Mouse (Mus musculus) T-helper 2 cell (primary cell): ENCODE measurements at regions not wholly inside any gene's neighbourhood (a gene's known extent, or its start where the extent isn't known, plus 50 kb on each side); places are given as distances from the start of the nearest gene placed in this dataset.
"Not testable (repeated sequence)": the region's sequence is repeated elsewhere in the genome, so short reads cannot be mapped to it uniquely, and the experiment has no call there.

Experiments
- in situ Hi-C: fragments of 300-600 bp; cut with MboI, MseI; formaldehyde crosslinking; loops from one replicate; pipeline ENCODE4 v1.15.1; 2025; ENCODE audit warnings: high pct_unique_total_duplicates

GRCm38 (mm10) chr17:10150403-10150689, 169.3 kb downstream of the Qk start:
- in situ Hi-C loops = not testable (repeated sequence)

GRCm38 (mm10) chr17:10149682-10150402, 169.8 kb downstream of the Qk start:
- in situ Hi-C loops = no loop called here

- in situ Hi-C loops = no loop called here
Observed at GRCm38 (mm10) chr17:10147106-10147505, 172.5 kb downstream of the Qk start.

DNA sequence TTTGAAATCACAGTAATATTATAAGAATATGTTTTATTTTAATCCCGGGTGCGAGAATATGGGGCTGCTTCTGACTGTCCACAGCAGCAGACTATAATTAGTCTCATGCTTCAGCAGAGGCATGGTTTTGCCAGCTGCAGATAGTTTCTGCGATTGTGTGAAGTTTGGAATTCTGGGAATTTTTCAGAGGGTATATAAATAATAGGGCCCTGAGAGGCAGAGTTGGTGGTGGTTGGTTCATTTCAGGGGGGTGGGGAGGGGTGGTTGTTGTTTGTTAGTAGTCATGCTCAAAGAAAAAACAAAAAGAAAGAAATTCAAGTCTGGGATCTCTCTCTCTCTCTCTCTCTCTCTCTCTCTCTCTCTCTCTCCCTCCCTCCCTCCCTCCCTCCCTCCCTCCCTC, 173.1 kb downstream of the Qk start:
- in situ Hi-C loops = no loop called here

DNA sequence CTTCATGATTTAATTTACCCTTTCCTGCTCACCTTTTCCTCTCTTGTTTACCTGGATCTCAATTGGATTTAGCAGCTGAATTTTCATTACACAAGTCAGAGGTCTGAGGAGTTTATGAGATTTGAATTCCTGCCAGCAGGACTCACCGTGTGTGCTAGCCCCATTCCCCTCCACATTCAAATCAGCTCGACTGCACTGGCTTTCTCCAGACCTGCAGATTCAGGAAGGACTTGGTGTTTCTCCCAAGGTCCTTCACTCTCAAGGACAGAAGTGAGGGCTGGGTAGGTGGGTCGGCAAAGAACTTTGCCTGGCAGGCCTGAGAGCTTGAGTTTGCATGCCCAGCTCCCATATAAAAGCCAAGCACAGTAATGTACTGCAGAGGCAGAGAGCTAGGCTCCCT, 180.8 kb downstream of the Qk start:
- in situ Hi-C loops = no loop called here

- in situ Hi-C loops = no loop called here
Observed at GRCm38 (mm10) chr17:10138374-10138773, 181.3 kb downstream of the Qk start.

DNA sequence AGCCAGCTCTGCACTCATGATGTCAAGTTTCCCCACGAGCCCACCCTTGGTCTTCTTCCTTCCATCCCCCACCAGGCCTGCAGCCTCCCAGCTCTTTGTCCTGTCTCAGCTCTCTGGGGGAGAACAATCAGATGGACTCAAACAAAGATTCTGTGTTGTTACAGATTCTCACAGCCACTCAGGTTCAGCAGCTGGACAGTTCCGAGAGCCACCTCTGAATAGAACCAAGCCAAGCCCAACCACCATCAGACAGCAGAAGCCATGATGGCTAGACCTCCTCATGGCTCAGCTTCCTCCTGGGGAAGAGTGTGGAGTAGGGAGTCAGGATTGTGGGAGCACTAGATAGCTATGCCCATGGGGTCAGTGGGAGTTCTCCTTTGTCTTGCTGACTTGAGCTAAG, 184.5 kb downstream of the Qk start:
- in situ Hi-C loops = no loop called here

DNA sequence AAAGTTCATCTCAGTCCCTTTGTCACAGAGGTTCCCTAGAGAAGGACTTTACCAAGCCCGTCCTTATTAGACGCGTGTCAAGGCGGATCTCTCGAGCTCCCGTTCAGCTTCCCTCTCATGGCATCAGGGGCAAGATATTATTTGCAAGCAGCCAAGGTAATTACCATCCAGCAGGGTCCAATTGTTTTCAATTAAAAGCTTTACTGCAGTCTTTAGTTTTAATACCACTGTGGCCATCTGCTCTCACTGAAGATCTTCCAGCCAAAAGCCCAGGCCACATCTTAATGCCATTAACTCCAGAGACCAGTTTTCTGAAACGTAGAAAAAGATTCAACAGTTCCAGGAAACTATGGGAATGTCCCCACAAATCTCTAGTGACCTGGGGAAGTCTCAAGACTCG, 191.1 kb downstream of the Qk start:
- in situ Hi-C loops = no loop called here

DNA sequence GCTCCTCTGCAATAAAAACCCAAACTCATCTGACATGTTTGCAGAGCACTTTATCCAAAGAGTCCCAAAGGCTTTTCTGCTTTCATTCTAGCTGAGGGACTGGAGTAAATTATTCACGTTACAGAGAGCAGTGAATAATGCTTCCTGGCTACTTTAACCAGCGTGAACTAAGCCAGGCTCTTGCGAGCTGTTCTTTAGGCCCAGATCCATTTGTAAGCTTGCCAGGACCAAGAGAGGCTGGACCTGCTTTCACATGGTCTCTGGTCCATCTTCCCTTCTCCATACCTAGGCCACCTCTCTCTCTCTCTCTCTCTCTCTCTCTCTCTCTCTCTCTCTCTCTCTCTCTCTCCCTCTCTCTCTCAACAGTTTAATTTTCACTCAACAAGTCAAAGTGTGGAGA, 197.2 kb downstream of the Qk start:
- in situ Hi-C loops = no loop called here

DNA sequence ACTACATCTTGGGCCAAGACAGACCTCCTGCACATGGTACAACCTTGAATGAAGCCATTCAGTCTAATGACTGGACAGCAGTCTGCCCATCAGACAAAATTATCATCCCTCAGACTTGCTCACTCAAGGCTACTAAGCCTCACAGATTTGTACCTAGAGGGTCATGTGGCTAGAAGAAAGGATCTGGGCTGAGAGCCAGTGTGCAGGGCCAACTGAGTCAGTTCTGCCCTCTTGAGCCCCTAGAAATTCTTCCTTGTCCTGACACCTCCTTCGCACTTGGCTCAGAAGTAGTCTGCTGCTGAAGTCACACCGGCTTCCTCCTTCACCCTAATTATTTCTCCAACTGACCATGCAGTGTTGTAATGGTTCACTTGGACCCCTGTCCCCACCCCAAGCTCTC, 207.5 kb downstream of the Qk start:
- in situ Hi-C loops = no loop called here

GRCm38 (mm10) chr17:10110375-10110675, 209.3 kb downstream of the Qk start:
- in situ Hi-C loops = no loop called here

DNA sequence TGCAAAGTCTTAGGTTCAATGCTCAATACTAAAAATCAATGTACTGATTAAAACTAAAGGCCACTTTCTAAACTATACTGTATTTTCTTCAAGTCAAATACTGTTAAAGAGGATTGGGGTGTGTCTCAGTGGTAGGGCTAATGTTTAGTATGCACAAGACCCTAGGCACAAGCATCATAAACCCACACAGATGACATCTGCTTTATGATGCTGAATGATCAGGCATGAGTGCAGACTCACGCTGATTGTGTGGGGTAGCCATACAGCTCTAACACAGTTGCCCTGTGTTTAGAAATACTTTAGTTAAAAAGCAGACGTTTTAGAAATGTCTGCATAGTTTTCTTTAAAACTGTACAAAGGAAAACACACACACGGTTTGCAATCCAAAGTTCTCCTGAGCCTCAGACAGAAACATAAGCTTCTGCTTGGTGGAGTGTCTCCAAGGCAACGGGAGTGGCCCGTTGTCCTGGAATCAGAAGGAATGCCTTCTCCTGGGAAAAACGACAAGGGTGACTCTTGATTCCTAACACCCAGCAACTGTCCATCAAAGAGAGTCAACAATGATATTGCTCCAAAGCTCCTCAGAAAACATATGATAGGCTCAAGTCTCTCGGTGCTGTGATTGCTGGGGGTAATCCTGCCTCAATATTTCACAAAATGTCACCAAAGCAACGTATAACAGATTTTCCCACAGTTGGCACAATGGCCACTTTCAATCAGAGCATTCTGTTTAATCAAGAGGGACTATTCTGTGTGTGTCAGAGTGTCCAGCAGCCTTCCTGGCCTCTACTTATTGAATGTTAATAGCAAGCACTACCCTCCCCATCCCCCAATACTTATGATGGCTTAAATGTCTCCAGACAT, 209.9 kb downstream of the Qk start:
- in situ Hi-C loops = no loop called here

GRCm38 (mm10) chr17:10105299-10105698, 214.4 kb downstream of the Qk start:
- in situ Hi-C loops = no loop called here

GRCm38 (mm10) chr17:10098199-10098598, 221.5 kb downstream of the Qk start:
- in situ Hi-C loops = no loop called here

GRCm38 (mm10) chr17:10097691-10098090, 222.0 kb downstream of the Qk start:
- in situ Hi-C loops = no loop called here

- in situ Hi-C loops = no loop called here
Observed at GRCm38 (mm10) chr17:10095841-10096301, 223.8 kb downstream of the Qk start.

- in situ Hi-C loops = no loop called here
Observed at GRCm38 (mm10) chr17:10094108-10094521, 225.5 kb downstream of the Qk start.

- in situ Hi-C loops = no loop called here
Observed at GRCm38 (mm10) chr17:10093437-10094107, 226.1 kb downstream of the Qk start.

- in situ Hi-C loops = no loop called here
Observed at GRCm38 (mm10) chr17:10087192-10087886, 232.3 kb downstream of the Qk start.

GRCm38 (mm10) chr17:10086558-10086957, 233.1 kb downstream of the Qk start:
- in situ Hi-C loops = no loop called here

GRCm38 (mm10) chr17:10086132-10086531, 233.5 kb downstream of the Qk start:
- in situ Hi-C loops = no loop called here

- in situ Hi-C loops = no loop called here
Observed at GRCm38 (mm10) chr17:10081721-10082120, 237.9 kb downstream of the Qk start.
